Comparison of ENCODE assay signal across 9 mouse cellular contexts in genomic region chr2:80443962-80444361, GRCm38 (mm10). TPM values are rescaled to one million over a fixed set of nuclear protein-coding genes. Genes with fewer than 3 reads are reported as not detected.
DNase-seq lines count a peak whose midpoint lies in the region; ATAC-seq and TF ChIP-seq lines count a peak whose summit lies in the region.
"Had no signal": no experiment of that assay in that cellular context is flagged by ENCODE, and none has a peak within 500 bp of the region (broad histone marks: within the 10 kb centered on the region; RNA-seq: fewer than 3 reads in every experiment).

No protein-coding gene starts in this region.

- peak; percentile 16 to 38 for DNase-seq in cerebellum, postnatal 10 days
- DNase-seq in cerebellum, adult 9-10 months = no peak
- peak; percentile 31 to 40 for DNase-seq in kidney, postnatal 4 days
- no peak for DNase-seq in kidney, adult 18-20 months
- DNase-seq in limb, embryonic 10.5 days (ENCODE audit: low spot score) = peak; percentile 50
- DNase-seq in spleen, postnatal 36 days (ENCODE audit: low spot score in 2 of 2) = no peak
- DNase-seq: gastrocnemius, postnatal 25 days had no signal

- no peaks in the 10 kb centered on the region for H3K36me3 ChIP-seq in E14TG2a.4 (ENCODE audit: insufficient read depth, low read length)
- peaks cover 47% of the 10 kb centered on the region for H3K36me3 ChIP-seq in limb, embryonic 10.5 days

- TF ChIP-seq CTCF in E14TG2a.4 (conservative IDR thresholded peaks at IDR 0.05; ENCODE audit: low read length) = peak; percentile 92

- H3K27ac ChIP-seq in limb, embryonic 10.5 days = no peak overlapping the region

- 96% methylated on average over 2 of the region's 2 CpGs for WGBS in limb, embryonic 10.5 days

- no peak for ATAC-seq in erythroid progenitor cell, adult 5-6 weeks (replicated peaks; ENCODE audit: low FRiP score, poor library complexity, severe bottlenecking)

- H3K4me1 ChIP-seq in E14TG2a.4 (replicated peaks; ENCODE audit: low read depth, low read length) = peaks cover 24% of the 10 kb centered on the region
- H3K4me1 ChIP-seq in limb, embryonic 10.5 days = peaks cover 31% of the 10 kb centered on the region

- H3K27me3 ChIP-seq in E14TG2a.4 (ENCODE audit: insufficient read depth, low read length) = peaks cover 45% of the 10 kb centered on the region
- no peaks in the 10 kb centered on the region for H3K27me3 ChIP-seq in limb, embryonic 10.5 days (ENCODE audit: low read depth, poor library complexity, severe bottlenecking)

- no peaks in the 10 kb centered on the region for H3K9me3 ChIP-seq in E14TG2a.4 (ENCODE audit: low read length)
- H3K9me3 ChIP-seq in limb, embryonic 10.5 days (replicated peaks) = no peaks in the 10 kb centered on the region

- no peak overlapping the region for H3K4me3 ChIP-seq in E14TG2a.4 (replicated peaks; ENCODE audit: low read length)
- H3K4me3 ChIP-seq in limb, embryonic 10.5 days = peak overlapping the region; percentile 74

RNA-seq across cellular contexts. Expression of gene Frzb, which starts 3.5 kb away (rescaled TPM):
- 87.4 and 111 TPM in 2 replicates for polyA plus RNA-seq in limb, embryonic 10.5 days (2016; fragmentation: Nextera tagmentation; extraction: Ambion mirVana)
- total RNA-seq in erythroid progenitor cell, adult 5-6 weeks (2015; ENCODE audit: low replicate concordance) = not detected in 2 replicates
- total RNA-seq in erythroid progenitor cell, adult 5-6 weeks (2017; ENCODE audit: low replicate concordance) = not detected in 2 replicates

Comparison
In these comparisons a context has a peak if more than half of its experiments do, and no peak if none do; other contexts are left out.
1. DNase-seq: peak in cerebellum, postnatal 10 days (2 of 2), kidney, postnatal 4 days (2 of 2) and limb, embryonic 10.5 days (single experiment); none in cerebellum, adult 9-10 months (single experiment), kidney, adult 18-20 months (single experiment) and spleen, postnatal 36 days (0 of 2).